Comparison of ENCODE assay signal across 24 mouse cellular contexts in genomic region chr1:143206995-143207394, GRCm38 (mm10).
DNase-seq lines count a peak whose midpoint lies in the region; ATAC-seq lines count a peak whose summit lies in the region.
"Had no signal": no experiment of that assay in that cellular context is flagged by ENCODE, and none has a peak within 500 bp of the region (broad histone marks: within the 10 kb centered on the region; RNA-seq: fewer than 3 reads in every experiment).

No protein-coding gene starts in this region.

- ATAC-seq in forebrain, embryonic 14.5 days: peak; percentile 50; the same call in 1 of the 2 replicates
- ATAC-seq in forebrain, embryonic 11.5 days (replicated peaks; ENCODE audit: low FRiP score): no peak
- ATAC-seq in frontal cortex, adult (ENCODE audit: low TSS enrichment): 0 out of 2 replicates have a peak, but pooled peaks have one; percentile 41
- no peak for ATAC-seq in limb, embryonic 12.5 days (ENCODE audit: insufficient number of reproducible peaks, insufficient read depth, low FRiP score, low TSS enrichment, low read depth)
- ATAC-seq: intestine, embryonic 15.5 days had no signal

- no peaks in the 10 kb centered on the region for H3K27me3 ChIP-seq in forebrain, embryonic 14.5 days (replicated peaks; ENCODE audit: control insufficient read depth, insufficient read depth, low read length)
- H3K27me3 ChIP-seq in forebrain, embryonic 11.5 days (ENCODE audit: control insufficient read depth, insufficient read depth, low read length): no peaks in the 10 kb centered on the region
- no peaks in the 10 kb centered on the region for H3K27me3 ChIP-seq in limb, embryonic 12.5 days
- H3K27me3 ChIP-seq in limb, embryonic 10.5 days (ENCODE audit: low read depth, poor library complexity, severe bottlenecking): no peaks in the 10 kb centered on the region
- H3K27me3 ChIP-seq: embryonic facial prominence, embryonic 13.5 days; hindbrain, embryonic 12.5 days; hindbrain, embryonic 15.5 days; intestine, embryonic 15.5 days; Patski had no signal

- DNase-seq in forebrain, embryonic 14.5 days (ENCODE audit: low spot score): peak; percentile 32
- DNase-seq in forebrain, embryonic 11.5 days (ENCODE audit: low spot score): no peak
- DNase-seq in frontal cortex, postnatal 25 days (ENCODE audit: low spot score in 2 of 2): no peak
- no peak for DNase-seq in limb, embryonic 10.5 days (ENCODE audit: low spot score)
- DNase-seq: adrenal gland, postnatal 36 days; cerebellum, adult 11 months; cerebellum, adult 8-10 months; cerebellum, postnatal 10 days; cerebellum, postnatal 36 days; embryo, embryonic 11 days; gastrocnemius, adult 2 months; gastrocnemius, postnatal 14 days; heart, adult 11 months; kidney, adult 11 months had no signal

- no peaks in the 10 kb centered on the region for H3K9me3 ChIP-seq in forebrain, embryonic 14.5 days (replicated peaks; ENCODE audit: control insufficient read depth, low read length)
- H3K9me3 ChIP-seq in forebrain, embryonic 11.5 days (ENCODE audit: control insufficient read depth, low read length): no peaks in the 10 kb centered on the region
- H3K9me3 ChIP-seq in limb, embryonic 12.5 days: no peaks in the 10 kb centered on the region
- H3K9me3 ChIP-seq in limb, embryonic 10.5 days (replicated peaks): no peaks in the 10 kb centered on the region
- H3K9me3 ChIP-seq: embryonic facial prominence, embryonic 10.5 days; embryonic facial prominence, embryonic 13.5 days; hindbrain, embryonic 12.5 days; hindbrain, embryonic 15.5 days; intestine, embryonic 15.5 days had no signal

- H3K9ac ChIP-seq in forebrain, embryonic 14.5 days (ENCODE audit: low read length): no peak overlapping the region
- H3K9ac ChIP-seq in forebrain, embryonic 11.5 days (ENCODE audit: low read length): no peak overlapping the region
- no peak overlapping the region for H3K9ac ChIP-seq in limb, embryonic 12.5 days (replicated peaks)
- H3K9ac ChIP-seq: embryonic facial prominence, embryonic 13.5 days; hindbrain, embryonic 12.5 days; hindbrain, embryonic 15.5 days; intestine, embryonic 15.5 days had no signal

- H3K36me3 ChIP-seq in forebrain, embryonic 14.5 days (ENCODE audit: control insufficient read depth, insufficient read depth, low read length): no peaks in the 10 kb centered on the region
- H3K36me3 ChIP-seq in forebrain, embryonic 11.5 days (ENCODE audit: control insufficient read depth, insufficient read depth, low read length): no peaks in the 10 kb centered on the region
- no peaks in the 10 kb centered on the region for H3K36me3 ChIP-seq in limb, embryonic 12.5 days
- H3K36me3 ChIP-seq in limb, embryonic 10.5 days: no peaks in the 10 kb centered on the region
- H3K36me3 ChIP-seq: embryonic facial prominence, embryonic 10.5 days; embryonic facial prominence, embryonic 13.5 days; hindbrain, embryonic 12.5 days; hindbrain, embryonic 15.5 days; intestine, embryonic 15.5 days had no signal

- no peak overlapping the region for H3K4me2 ChIP-seq in forebrain, embryonic 14.5 days (ENCODE audit: low read length)
- no peak overlapping the region for H3K4me2 ChIP-seq in forebrain, embryonic 11.5 days (ENCODE audit: low read depth, low read length, severe bottlenecking)
- no peak overlapping the region for H3K4me2 ChIP-seq in limb, embryonic 12.5 days
- H3K4me2 ChIP-seq: embryonic facial prominence, embryonic 13.5 days; heart, embryonic 11.5 days; hindbrain, embryonic 12.5 days; hindbrain, embryonic 15.5 days; intestine, embryonic 15.5 days had no signal

- no peak overlapping the region for H3K4me3 ChIP-seq in forebrain, embryonic 14.5 days (ENCODE audit: low read depth, low read length)
- H3K4me3 ChIP-seq in forebrain, embryonic 11.5 days (ENCODE audit: low read depth, low read length): no peak overlapping the region
- H3K4me3 ChIP-seq in limb, embryonic 12.5 days (replicated peaks): no peak overlapping the region
- H3K4me3 ChIP-seq in limb, embryonic 10.5 days: no peak overlapping the region
- H3K4me3 ChIP-seq: embryonic facial prominence, embryonic 10.5 days; embryonic facial prominence, embryonic 13.5 days; erythroblast, embryonic 14.5 days; gastrocnemius, adult 2 months; hindbrain, embryonic 12.5 days; hindbrain, embryonic 15.5 days; intestine, embryonic 15.5 days had no signal

- WGBS in forebrain, embryonic 14.5 days: 50% methylated on average over 3 of the region's 3 CpGs
- 87% methylated on average over 3 of the region's 3 CpGs for WGBS in forebrain, embryonic 11.5 days
- WGBS in limb, embryonic 12.5 days: 63% methylated on average over 3 of the region's 3 CpGs
- 92% methylated on average over 3 of the region's 3 CpGs for WGBS in limb, embryonic 10.5 days

- no peak overlapping the region for H3K27ac ChIP-seq in forebrain, embryonic 14.5 days (ENCODE audit: low read depth, low read length)
- H3K27ac ChIP-seq in forebrain, embryonic 11.5 days (ENCODE audit: low read depth, low read length): no peak overlapping the region
- 0 out of 2 replicates have a peak overlapping the region, but pooled peaks have one; percentile 23 for H3K27ac ChIP-seq in limb, embryonic 12.5 days
- no peak overlapping the region for H3K27ac ChIP-seq in limb, embryonic 10.5 days
- H3K27ac ChIP-seq: embryonic facial prominence, embryonic 10.5 days; embryonic facial prominence, embryonic 13.5 days; gastrocnemius, adult 2 months; hindbrain, embryonic 12.5 days; hindbrain, embryonic 15.5 days; intestine, embryonic 15.5 days had no signal

- no peaks in the 10 kb centered on the region for H3K4me1 ChIP-seq in forebrain, embryonic 14.5 days (ENCODE audit: control insufficient read depth, insufficient read depth, low read length)
- no peaks in the 10 kb centered on the region for H3K4me1 ChIP-seq in forebrain, embryonic 11.5 days (replicated peaks; ENCODE audit: control insufficient read depth, insufficient read depth, low read length)
- H3K4me1 ChIP-seq in limb, embryonic 12.5 days (replicated peaks): peaks cover 3% of the 10 kb centered on the region; the same call in 1 of the 2 replicates
- H3K4me1 ChIP-seq in limb, embryonic 10.5 days: no peaks in the 10 kb centered on the region
- H3K4me1 ChIP-seq: embryonic facial prominence, embryonic 10.5 days; embryonic facial prominence, embryonic 13.5 days; hindbrain, embryonic 12.5 days; hindbrain, embryonic 15.5 days; intestine, embryonic 15.5 days had no signal

Comparison
In these comparisons a context has a peak if more than half of its experiments do, and no peak if none do; other contexts are left out.
1. ATAC-seq: peak in forebrain, embryonic 14.5 days (single experiment) and frontal cortex, adult (single experiment); none in forebrain, embryonic 11.5 days (single experiment) and limb, embryonic 12.5 days (single experiment).